Mouse (Mus musculus): ENCODE measurements around the gene Ugt1a5.
"Not testable (repeated sequence)": the region's sequence is repeated elsewhere in the genome, so short reads cannot be mapped to it uniquely, and the experiment has no call there.

Ugt1a5 gene

GRCm38 (mm10) chr1:88165711-88166110 lies at the start of gene Ugt1a5:
TSS of gene Ugt1a5 (plus strand) at chr1:88166012.
- no peak for DNase-seq

- not testable (repeated sequence) for DNase-seq
Measured at GRCm38 (mm10) chr1:88120550-88120949, 45.3 kb upstream of the Ugt1a5 start.

- peak; percentile 56 for DNase-seq
Measured at GRCm38 (mm10) chr1:88121521-88121920, 44.3 kb upstream of the Ugt1a5 start.

GRCm38 (mm10) chr1:88125827-88126360 lies 39.9 kb upstream of the Ugt1a5 start:
- peak; percentile 27 for DNase-seq

- DNase-seq: not testable (repeated sequence)
Measured at GRCm38 (mm10) chr1:88129091-88129490, 36.7 kb upstream of the Ugt1a5 start.

- DNase-seq: not testable (repeated sequence)
Measured at GRCm38 (mm10) chr1:88130223-88130622, 35.6 kb upstream of the Ugt1a5 start.

- DNase-seq: peak; percentile 12
Measured at GRCm38 (mm10) chr1:88133908-88134456, 31.8 kb upstream of the Ugt1a5 start.

GRCm38 (mm10) chr1:88134457-88135011 lies 31.3 kb upstream of the Ugt1a5 start, which contains the start of gene Ugt1a6a:
TSS of gene Ugt1a6a (plus strand) at chr1:88134809.
- DNase-seq: peak; percentile 48

GRCm38 (mm10) chr1:88135229-88135904 lies 30.4 kb upstream of the Ugt1a5 start:
- DNase-seq: not testable (repeated sequence)

GRCm38 (mm10) chr1:88136646-88137045 lies 29.2 kb upstream of the Ugt1a5 start:
- DNase-seq: peak; percentile 11

- DNase-seq: no peak
Measured at GRCm38 (mm10) chr1:88137264-88137663, 28.5 kb upstream of the Ugt1a5 start.

GRCm38 (mm10) chr1:88138145-88138544 lies 27.7 kb upstream of the Ugt1a5 start:
- no peak for DNase-seq

- peak; percentile 80 for DNase-seq
Measured at GRCm38 (mm10) chr1:88140492-88140891, 25.3 kb upstream of the Ugt1a5 start.

- DNase-seq: peak; percentile 63
Measured at GRCm38 (mm10) chr1:88143966-88144675, 21.7 kb upstream of the Ugt1a5 start.

GRCm38 (mm10) chr1:88145278-88145677 lies 20.5 kb upstream of the Ugt1a5 start:
- peak; percentile 32 for DNase-seq

GRCm38 (mm10) chr1:88150133-88150532 lies 15.7 kb upstream of the Ugt1a5 start:
- peak; percentile 22 for DNase-seq

- DNase-seq: no peak
Measured at GRCm38 (mm10) chr1:88158430-88158829, 7.4 kb upstream of the Ugt1a5 start.

- DNase-seq: not testable (repeated sequence)
Measured at GRCm38 (mm10) chr1:88172190-88172589, 6.4 kb downstream of the Ugt1a5 start.

GRCm38 (mm10) chr1:88179657-88180056 lies 13.8 kb downstream of the Ugt1a5 start:
- no peak for DNase-seq

- DNase-seq: no peak
Measured at GRCm38 (mm10) chr1:88186325-88186935, 20.6 kb downstream of the Ugt1a5 start.

- no peak for DNase-seq
Measured at GRCm38 (mm10) chr1:88192136-88192535, 26.3 kb downstream of the Ugt1a5 start.

- DNase-seq: peak; percentile 81
Measured at GRCm38 (mm10) chr1:88195687-88196086, 29.9 kb downstream of the Ugt1a5 start.

GRCm38 (mm10) chr1:88197443-88197842 lies 31.6 kb downstream of the Ugt1a5 start:
- no peak for DNase-seq

All from kidney, postnatal 14 days (tissue).